Mouse (Mus musculus) megakaryocyte, embryonic 14.5 days (primary cell): ENCODE data around the gene Uqcc2.

ENCODE experiments used
- FLI1 ChIP-seq: IDR thresholded peaks from 2 replicates; pipeline ENCODE4 v1.6.1; 2012; ENCODE audit warnings: low read length, inconsistent platforms, mixed read lengths
- GATA1 ChIP-seq: IDR thresholded peaks from 3 replicates; pipeline ENCODE4 v1.6.1; 2012; ENCODE audit warnings: mixed read lengths, low read length, inconsistent platforms, borderline replicate concordance

- no peak for TF ChIP-seq GATA1
- no peak for TF ChIP-seq FLI1
Measured at GRCm38 (mm10) chr17:27106745-27107144, 27.0 kb downstream of the Uqcc2 start.
